Mouse (Mus musculus) heart, postnatal 0 days (tissue): ENCODE measurements around the gene Tmem115. TPM values are rescaled to one million over a fixed set of nuclear protein-coding genes. Genes with fewer than 3 reads are reported as not detected.

Source experiments
- ATAC-seq: fragments of 200-750 bp; cut with Nextera tagmentation; 2 replicates; pipeline ENCODE4 v1.8.0; 2017; ENCODE audit warnings: low read depth, moderate number of reproducible peaks, moderate library complexity; ENCODE audit not compliant: insufficient read depth
- DNase-seq: peaks from one replicate; pipeline ENCODE4 v3.0.0-alpha.2; 2016; ENCODE audit warnings: low spot score
- H3K27ac ChIP-seq: fragments of 300-500 bp; sonication (generic); 2 replicates; pipeline ENCODE4 v1.5.1; 2014; ENCODE audit warnings: low read depth, mild to moderate bottlenecking
- H3K27me3 ChIP-seq: fragments of 300-500 bp; sonication (generic); 2 replicates; pipeline ENCODE4 v1.6.1; 2014; ENCODE audit warnings: low read length, mixed read lengths; ENCODE audit not compliant: control insufficient read depth, insufficient read depth
- H3K36me3 ChIP-seq: fragments of 300-500 bp; sonication (generic); replicated peaks from 2 replicates; pipeline ENCODE4 v1.6.1; 2014; ENCODE audit warnings: low read length, mixed read lengths; ENCODE audit not compliant: control insufficient read depth, insufficient read depth
- H3K4me1 ChIP-seq: fragments of 300-500 bp; sonication (generic); 2 replicates; pipeline ENCODE4 v1.6.1; 2014; ENCODE audit warnings: antibody characterized with exemption; ENCODE audit not compliant: control insufficient read depth, insufficient read depth
- H3K4me2 ChIP-seq: fragments of 300-500 bp; sonication (generic); 2 replicates; pipeline ENCODE4 v1.6.1; 2014; ENCODE audit warnings: low read depth, mild to moderate bottlenecking, low read length, moderate library complexity
- H3K4me3 ChIP-seq: fragments of 300-500 bp; sonication (generic); 2 replicates; pipeline ENCODE4 v1.5.1; 2014; ENCODE audit warnings: low read depth, low read length
- H3K9ac ChIP-seq: fragments of 300-500 bp; sonication (generic); replicated peaks from 2 replicates; pipeline ENCODE4 v1.6.1; 2014; ENCODE audit warnings: low read depth, low read length, mixed read lengths
- H3K9me3 ChIP-seq: fragments of 300-500 bp; sonication (generic); replicated peaks from 2 replicates; pipeline ENCODE4 v1.6.1; 2016; ENCODE audit warnings: low read length; ENCODE audit not compliant: control insufficient read depth
- CTCF ChIP-seq: IDR thresholded peaks from 2 replicates; pipeline ENCODE4 v1.5.1; 2016; ENCODE audit warnings: antibody characterized with exemption, control low read depth, low read depth
- EP300 ChIP-seq: IDR thresholded peaks from 2 replicates; pipeline ENCODE4 v1.6.1; 2016; ENCODE audit warnings: antibody characterized with exemption, low read depth
- WGBS: fragments of 180-500 bp; shearing (Covaris S2); extraction: QIAGEN DNeasy Blood & Tissue Kit; methylation state at CpG from one replicate; pipeline ENCODE4 v1.1.7; 2014; 5-methylcytosine and 5-hydroxymethylcytosine counted together
- polyA plus RNA-seq: library from polyadenylated mRNA; unstranded; fragments of >200 nt; fragmentation: Nextera tagmentation; extraction: Ambion mirVana; gene quantifications from 2 replicates; pipeline ENCODE4 v1.2.1, GENCODE M21; 2015
- total RNA-seq: library from RNA; depleted of rRNA; stranded (reverse); fragments of >200 nt; gene quantifications from 2 replicates; pipeline ENCODE4 v1.2.3, GENCODE M21; 2014; ENCODE audit warnings: low replicate concordance

Gene Tmem115
- total and polyA plus RNA-seq, 2 experiments from 2014 or later = 26.7 to 33.4 TPM

DNA sequence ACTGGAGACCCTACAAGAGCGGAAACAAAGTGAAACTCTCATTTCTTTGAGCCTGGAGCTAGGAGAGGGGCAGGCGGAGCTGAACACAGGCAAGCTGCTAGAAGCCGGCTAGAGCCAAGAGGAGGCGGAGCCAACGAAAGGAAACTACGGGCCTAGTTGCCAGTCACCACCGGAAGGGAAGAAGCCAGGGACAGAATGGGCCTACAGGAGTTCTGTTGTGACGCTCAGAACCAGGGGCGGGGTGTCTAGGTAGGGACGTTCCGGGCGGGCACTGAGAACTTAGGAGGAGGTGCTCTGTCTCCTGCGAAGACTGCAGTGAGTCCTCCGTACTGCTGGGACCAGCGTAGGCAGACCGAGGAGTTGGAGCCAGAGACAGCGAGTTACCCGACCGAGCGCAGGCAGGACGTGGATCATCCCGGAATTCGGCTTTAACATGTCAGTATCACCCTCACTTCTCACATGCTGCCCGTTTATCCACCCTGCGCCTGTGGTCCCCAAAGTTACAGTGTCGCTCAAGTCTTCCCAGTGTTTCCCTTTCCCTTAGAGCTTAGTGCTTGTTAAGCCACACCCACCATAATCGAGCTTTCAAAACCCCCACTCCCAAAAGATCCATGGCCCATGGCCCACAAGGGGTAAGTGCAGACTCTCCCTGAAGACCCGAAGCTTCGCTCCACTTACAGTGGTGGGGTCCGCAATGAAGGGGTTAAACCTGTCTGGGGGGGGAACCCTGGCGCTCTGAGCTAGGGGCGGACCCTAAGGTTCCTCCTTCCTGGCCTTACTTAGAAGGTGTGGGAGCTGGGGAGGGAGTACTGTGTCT, 47.0 kb downstream of the Tmem115 start, which contains the start of gene Hyal3:
TSS of gene Hyal3 (plus strand) at position 318 of the 817 bp plus-strand sequence.
- WGBS = under 1% methylated on average over 32 of the region's 32 CpGs
- Histone ChIP-seq H3K9ac (peak within 1 kb of the TSS; percentile 88), H3K27me3 (no peaks in the 10 kb centered on the region), H3K27ac (peak within 1 kb of the TSS; percentile 94), H3K4me3 (peak within 1 kb of the TSS; percentile 73), H3K4me1 (peaks cover 21% of the 10 kb centered on the region), H3K9me3 (no peaks in the 10 kb centered on the region), H3K4me2 (peak within 1 kb of the TSS; percentile 96), H3K36me3 (peaks cover 14% of the 10 kb centered on the region)
- TF ChIP-seq EP300 = no peak
- ATAC-seq (peak; percentile 74), DNase-seq (peak; percentile 93)

DNA sequence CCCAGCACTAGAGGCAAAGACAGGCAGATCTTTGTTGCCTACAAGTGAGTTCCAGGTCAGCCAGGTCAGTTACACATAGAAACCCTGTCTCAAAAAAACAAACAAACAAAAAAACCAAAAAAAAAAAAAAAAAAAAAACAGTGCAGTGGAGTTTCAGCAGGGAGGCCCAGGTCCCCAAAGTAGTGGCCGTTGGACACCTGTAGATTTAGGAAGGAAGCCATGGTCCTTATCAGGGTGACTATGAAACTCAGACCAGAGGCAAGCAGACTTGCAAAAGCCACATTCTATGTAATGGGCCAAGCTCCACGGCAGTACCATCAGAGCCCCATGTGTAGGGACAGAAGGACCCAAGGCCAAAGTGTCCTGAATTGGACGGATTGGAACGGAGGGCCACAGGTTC, 47.8 kb downstream of the Tmem115 start:
- peak overlapping the region; percentile 73 for H3K4me3 ChIP-seq
- peaks cover 18% of the 10 kb centered on the region for H3K4me1 ChIP-seq
- peak overlapping the region; percentile 88 for H3K9ac ChIP-seq
- DNase-seq = no peak
- peaks cover 14% of the 10 kb centered on the region for H3K36me3 ChIP-seq
- TF ChIP-seq EP300 = no peak
- TF ChIP-seq CTCF = no peak
- H3K27me3 ChIP-seq = no peaks in the 10 kb centered on the region
- H3K27ac ChIP-seq = peak overlapping the region; percentile 94; the same call in 1 of the 2 replicates
- 76% methylated on average over 4 of the region's 4 CpGs for WGBS
- no peak for ATAC-seq
- H3K9me3 ChIP-seq = no peaks in the 10 kb centered on the region
- peak overlapping the region; percentile 96 for H3K4me2 ChIP-seq

DNA sequence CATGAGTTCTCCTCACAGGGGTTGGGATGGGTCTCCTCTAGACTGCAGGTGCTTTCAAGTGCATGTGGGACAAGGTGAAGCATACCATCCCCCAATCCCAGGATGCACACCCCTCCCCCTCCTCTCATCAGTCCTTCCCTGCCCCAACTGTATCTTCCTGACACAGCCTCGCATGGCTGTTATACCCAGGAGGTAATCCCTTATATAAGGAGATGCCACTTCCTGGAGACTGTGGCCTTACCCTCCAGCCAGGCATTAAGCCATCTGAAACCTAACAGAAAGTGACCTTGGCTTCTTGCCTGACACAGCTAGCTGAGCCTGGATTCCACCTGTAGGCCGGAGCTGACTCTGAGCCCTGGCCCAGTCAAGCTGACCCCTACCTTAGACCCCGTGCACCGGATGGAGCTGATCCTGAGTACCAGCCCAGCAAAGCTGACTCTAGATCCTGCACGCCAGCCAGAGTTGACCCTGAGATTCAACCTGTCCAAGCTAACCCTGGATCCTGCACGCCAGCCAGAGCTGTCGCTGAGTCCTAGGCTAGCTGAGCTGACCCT, 48.8 kb downstream of the Tmem115 start:
- ATAC-seq (no peak), DNase-seq (no peak)
- no peak for TF ChIP-seq EP300
- no peak for TF ChIP-seq CTCF
- H3K4me2 ChIP-seq = no peak overlapping the region
- 85% methylated on average over 7 of the region's 7 CpGs for WGBS
- no peaks in the 10 kb centered on the region for H3K9me3 ChIP-seq
- no peak overlapping the region for H3K27ac ChIP-seq
- no peaks in the 10 kb centered on the region for H3K27me3 ChIP-seq
- no peak overlapping the region for H3K4me3 ChIP-seq
- H3K9ac ChIP-seq = no peak overlapping the region
- peaks cover 14% of the 10 kb centered on the region; the same call in 1 of the 2 replicates for H3K4me1 ChIP-seq
- H3K36me3 ChIP-seq = peaks cover 14% of the 10 kb centered on the region

- Histone ChIP-seq H3K36me3 (peaks cover 14% of the 10 kb centered on the region), H3K4me1 (peaks cover 14% of the 10 kb centered on the region), H3K9me3 (no peaks in the 10 kb centered on the region), H3K4me2 (no peak overlapping the region), H3K4me3 (no peak overlapping the region), H3K27ac (no peak overlapping the region), H3K27me3 (no peaks in the 10 kb centered on the region), H3K9ac (no peak overlapping the region)
- ATAC-seq = no peak
- no peak for DNase-seq
- 90% methylated on average over 14 of the region's 14 CpGs for WGBS
- no peak for TF ChIP-seq CTCF
- no peak for TF ChIP-seq EP300
Observed at GRCm38 (mm10) chr9:107583174-107583573, 49.4 kb downstream of the Tmem115 start.

- DNase-seq = no peak
- H3K4me3 ChIP-seq = no peak overlapping the region
- H3K36me3 ChIP-seq = peaks cover 30% of the 10 kb centered on the region
- H3K9me3 ChIP-seq = no peaks in the 10 kb centered on the region
- no peak overlapping the region for H3K27ac ChIP-seq
- TF ChIP-seq CTCF = no peak
- TF ChIP-seq EP300 = no peak
- peaks cover 23% of the 10 kb centered on the region for H3K4me1 ChIP-seq
- H3K27me3 ChIP-seq = no peaks in the 10 kb centered on the region
- ATAC-seq = no peak
- WGBS = 79% methylated on average over 5 of the region's 5 CpGs
- no peak overlapping the region for H3K9ac ChIP-seq
- no peak overlapping the region for H3K4me2 ChIP-seq
Observed at GRCm38 (mm10) chr9:107586504-107586903, 52.8 kb downstream of the Tmem115 start.
